Mouse (Mus musculus) subcutaneous adipose tissue, adult 2 months (tissue): ENCODE results near the gene Cbr2. TPM values are rescaled to one million over a fixed set of nuclear protein-coding genes. Genes with fewer than 3 reads are reported as not detected.

ENCODE experiments used
- polyA plus RNA-seq: library from polyadenylated mRNA; depleted of rRNA; stranded (reverse); fragments of >200 nt; gene quantifications from 2 replicates; pipeline ENCODE4 v1.2.3, GENCODE M21; 2012; ENCODE audit warnings: low replicate concordance; rRNA removed

The Cbr2 gene
- polyA plus RNA-seq = 204 and 309 TPM in 2 replicates

GRCm38 (mm10) chr11:120731858-120732680, at the start of gene Cbr2:
Cbr2 (minus strand) TSS chr11:120732114.

GRCm38 (mm10) chr11:120762672-120763041, 30.7 kb upstream of the Cbr2 start, which contains the start of gene Hmga1b:
Hmga1b (plus strand) TSS chr11:120762794.

GRCm38 (mm10) chr11:120727169-120727527, 4.8 kb downstream of the Cbr2 start, which contains the start of gene Dcxr:
Dcxr (minus strand) TSS chr11:120727281.

GRCm38 (mm10) chr11:120721124-120722066, 10.5 kb downstream of the Cbr2 start, which contains the start of gene Rac3:
Rac3 (plus strand) TSS chr11:120721470.

GRCm38 (mm10) chr11:120713580-120714518, 18.1 kb downstream of the Cbr2 start, which contains the start of the genes Cenpx and Lrrc45:
Cenpx (minus strand) TSS chr11:120713738.
Lrrc45 (plus strand) TSS chr11:120713925.

Other genes starting within 250 kb of the Cbr2 start
- gene Mrpl12, start 247.5 kb downstream of the Cbr2 start, polyA plus RNA-seq = 108 and 111 TPM in 2 replicates
- gene Slc25a10, start 240.3 kb downstream of the Cbr2 start, polyA plus RNA-seq = 651 and 925 TPM in 2 replicates
- 1.3 and 3.8 TPM in 2 replicates for gene Gcgr, start 201.4 kb downstream of the Cbr2 start, polyA plus RNA-seq
- gene Mcrip1, start 182.4 kb downstream of the Cbr2 start, polyA plus RNA-seq = 157 and 174 TPM in 2 replicates
- gene Ppp1r27, start 181.0 kb downstream of the Cbr2 start, polyA plus RNA-seq = not detected in 2 replicates
- 212 and 315 TPM in 2 replicates for gene P4hb, start 158.9 kb downstream of the Cbr2 start, polyA plus RNA-seq
- 706 and 742 TPM in 2 replicates for gene Arhgdia, start 150.5 kb downstream of the Cbr2 start, polyA plus RNA-seq
- gene Alyref, start 133.7 kb downstream of the Cbr2 start, polyA plus RNA-seq = 26.4 and 41.1 TPM in 2 replicates
- 102 and 121 TPM in 2 replicates for gene Anapc11, start 133.7 kb downstream of the Cbr2 start, polyA plus RNA-seq
- gene Npb, start 123.6 kb downstream of the Cbr2 start, polyA plus RNA-seq = 0.39 and 2.5 TPM in 2 replicates
- 202 and 224 TPM in 2 replicates for gene Pcyt2, start 114.2 kb downstream of the Cbr2 start, polyA plus RNA-seq
- gene Sirt7, start 106.9 kb downstream of the Cbr2 start, polyA plus RNA-seq = 63.3 and 73.1 TPM in 2 replicates
- gene Mafg, start 98.5 kb downstream of the Cbr2 start, polyA plus RNA-seq = 53.4 and 67.3 TPM in 2 replicates
- gene Pycr1, start 88.3 kb downstream of the Cbr2 start, polyA plus RNA-seq = 8.3 and 23.9 TPM in 2 replicates
- gene Myadml2, start 84.0 kb downstream of the Cbr2 start, polyA plus RNA-seq = 0.14 TPM in 1 of 2 replicates, not detected in the other
- gene Notum, start 70.9 kb downstream of the Cbr2 start, polyA plus RNA-seq = 5.0 TPM in 1 of 2 replicates, not detected in the other
- 89.5 and 105 TPM in 2 replicates for gene Aspscr1, start 59.1 kb downstream of the Cbr2 start, polyA plus RNA-seq
- 89.1 and 110 TPM in 2 replicates for gene Cenpx, start 18.4 kb downstream of the Cbr2 start, polyA plus RNA-seq
- 30.1 and 63.6 TPM in 2 replicates for gene Lrrc45, start 18.2 kb downstream of the Cbr2 start, polyA plus RNA-seq
- gene Rac3, start 10.6 kb downstream of the Cbr2 start, polyA plus RNA-seq = 16.6 and 55.7 TPM in 2 replicates
- gene Dcxr, start 4.8 kb downstream of the Cbr2 start, polyA plus RNA-seq = 141 and 144 TPM in 2 replicates
- gene Hmga1b, start 30.7 kb upstream of the Cbr2 start, polyA plus RNA-seq = 0.50 and 9.3 TPM in 2 replicates
- gene Rfng, start 52.1 kb upstream of the Cbr2 start, polyA plus RNA-seq = 57.4 and 75.5 TPM in 2 replicates
- 171 and 257 TPM in 2 replicates for gene Gps1, start 52.2 kb upstream of the Cbr2 start, polyA plus RNA-seq
- 33.0 and 52.4 TPM in 2 replicates for gene Dus1l, start 64.3 kb upstream of the Cbr2 start, polyA plus RNA-seq
- 8,340 and 15,875 TPM in 2 replicates for gene Fasn, start 92.4 kb upstream of the Cbr2 start, polyA plus RNA-seq
- 1.6 and 5.9 TPM in 2 replicates for gene Ccdc57, start 200.8 kb upstream of the Cbr2 start, polyA plus RNA-seq
- 2.2 and 13.6 TPM in 2 replicates for gene Slc16a3, start 216.4 kb upstream of the Cbr2 start, polyA plus RNA-seq